Mouse (Mus musculus): ENCODE results near the gene Abcg2. TPM values are rescaled to one million over a fixed set of nuclear protein-coding genes. Genes with fewer than 3 reads are reported as not detected.

The Abcg2 gene
- total RNA-seq, 1 experiment from 2014 or later: 34.1 TPM

- ATAC-seq (replicated peaks; ENCODE audit: insufficient number of reproducible peaks, low FRiP score, low TSS enrichment, poor library complexity, severe bottlenecking): no peak
Observed at GRCm38 (mm10) chr6:58711909-58712308, 127.6 kb downstream of the Abcg2 start.

- no peak for ATAC-seq (replicated peaks; ENCODE audit: insufficient number of reproducible peaks, low FRiP score, low TSS enrichment, poor library complexity, severe bottlenecking)
Observed at GRCm38 (mm10) chr6:58733851-58734250, 149.5 kb downstream of the Abcg2 start.

- ATAC-seq (replicated peaks; ENCODE audit: insufficient number of reproducible peaks, low FRiP score, low TSS enrichment, poor library complexity, severe bottlenecking): no peak
Observed at GRCm38 (mm10) chr6:58735090-58735489, 150.8 kb downstream of the Abcg2 start.

Other genes with a start within 250 kb of the Abcg2 start
- not detected in 3 replicates for gene Vmn1r30, start 141.1 kb upstream of the Abcg2 start, total RNA-seq (2017)
- gene Vmn1r31, start 109.2 kb upstream of the Abcg2 start, total RNA-seq (2017): not detected in 3 replicates
- gene Herc3, start 246.9 kb downstream of the Abcg2 start, total RNA-seq (2017): 19.2 to 63.9 TPM (median 26.6 TPM) in 3 replicates